Mouse (Mus musculus): ENCODE measurements around the gene Pla2g2c. TPM values are rescaled to one million over a fixed set of nuclear protein-coding genes. Genes with fewer than 3 reads are reported as not detected.

The Pla2g2c gene
- polyA plus RNA-seq, 2 experiments, result 0.26 to 0.28 TPM

GRCm38 (mm10) chr4:138775435-138775834 lies 50.8 kb downstream of the Pla2g2c start, which contains the start of gene Pla2g2d:
TSS of gene Pla2g2d (plus strand) at chr4:138775735.
- Histone ChIP-seq H3K9me3 (ENCODE audit: control insufficient read depth, low read length) (no peaks in the 10 kb centered on the region), H3K27me3 (ENCODE audit: control insufficient read depth, insufficient read depth, low read length) (no peaks in the 10 kb centered on the region), H3K27ac (replicated peaks; ENCODE audit: low read depth, low read length) (no peak within 1 kb of the TSS), H3K4me1 (ENCODE audit: control insufficient read depth, insufficient read depth, low read length) (no peaks in the 10 kb centered on the region), H3K4me3 (replicated peaks; ENCODE audit: low read length) (no peak within 1 kb of the TSS), H3K36me3 (ENCODE audit: control insufficient read depth, insufficient read depth, low read length) (no peaks in the 10 kb centered on the region), H3K4me2 (replicated peaks; ENCODE audit: low read depth, low read length, severe bottlenecking) (no peak within 1 kb of the TSS), H3K9ac (ENCODE audit: low read depth, low read length, severe bottlenecking) (no peak within 1 kb of the TSS)
- WGBS, result 85% methylated on average over 6 of the region's 6 CpGs
- TF ChIP-seq POLR2A (IDR thresholded peaks at IDR 0.05; ENCODE audit: borderline replicate concordance, extremely low read depth, insufficient read depth, insufficient read length), result no peak
- no peak for DNase-seq (ENCODE audit: low spot score)
- ATAC-seq (ENCODE audit: low FRiP score, low read depth), result no peak

DNA sequence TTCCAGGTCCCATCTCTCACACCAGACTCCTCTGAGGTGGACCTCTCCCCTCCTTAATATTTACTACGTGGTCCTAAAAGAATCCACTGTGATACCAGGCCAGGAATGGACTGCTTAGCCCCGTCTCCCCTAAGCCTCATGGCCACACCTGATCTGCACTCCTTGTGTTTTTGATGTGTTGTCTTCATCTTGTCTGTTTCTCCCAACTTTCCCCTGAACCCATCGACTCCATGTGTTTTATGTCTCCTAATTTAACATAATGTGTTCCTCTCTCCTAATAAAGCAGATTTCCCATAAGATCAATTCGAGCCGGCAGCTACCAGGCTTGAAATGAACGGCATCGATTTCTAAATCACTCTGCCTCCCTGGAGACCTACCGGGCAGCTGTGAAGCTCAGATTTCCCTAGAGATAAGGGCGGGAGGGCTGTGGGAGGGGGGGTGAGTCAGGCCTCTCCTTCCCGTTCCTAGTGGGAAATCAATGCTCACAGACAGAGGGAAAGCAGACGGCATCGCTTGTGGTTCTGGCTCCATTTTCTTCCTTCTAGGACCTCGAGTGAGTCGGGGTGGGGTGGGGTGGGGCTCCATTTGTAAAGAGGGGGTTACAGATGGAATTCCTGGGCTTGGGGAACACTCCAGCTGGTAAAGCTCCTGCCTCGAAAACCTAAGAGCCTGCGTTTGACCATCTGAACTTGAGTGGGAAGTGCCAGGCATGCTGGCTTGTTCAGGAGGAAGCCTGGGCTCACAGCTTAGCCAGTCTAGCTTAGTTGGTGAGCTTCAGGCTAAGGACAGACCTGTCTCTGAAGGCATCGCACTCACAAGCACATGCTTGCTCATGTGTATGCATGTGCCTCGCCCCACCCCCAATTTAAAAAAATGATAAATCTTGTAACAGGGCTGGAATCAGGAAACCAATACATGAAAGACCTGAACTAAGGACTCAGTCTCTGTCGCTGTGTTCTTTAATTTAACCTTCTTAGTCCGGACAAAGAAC lies 53.1 kb downstream of the Pla2g2c start:
- no peaks in the 10 kb centered on the region for H3K9me3 ChIP-seq (ENCODE audit: control insufficient read depth, low read length)
- no peaks in the 10 kb centered on the region for H3K27me3 ChIP-seq (ENCODE audit: control insufficient read depth, insufficient read depth, low read length)
- H3K27ac ChIP-seq (replicated peaks; ENCODE audit: low read depth, low read length), result no peak overlapping the region
- ATAC-seq (ENCODE audit: low FRiP score, low read depth) (no peak), DNase-seq (ENCODE audit: low spot score) (no peak)
- 30% methylated on average over 20 of the region's 20 CpGs for WGBS
- H3K4me2 ChIP-seq (replicated peaks; ENCODE audit: low read depth, low read length, severe bottlenecking), result no peak overlapping the region
- no peak overlapping the region for H3K4me3 ChIP-seq (replicated peaks; ENCODE audit: low read length)
- H3K9ac ChIP-seq (ENCODE audit: low read depth, low read length, severe bottlenecking), result no peak overlapping the region
- H3K4me1 ChIP-seq (ENCODE audit: control insufficient read depth, insufficient read depth, low read length), result no peaks in the 10 kb centered on the region
- no peak for TF ChIP-seq POLR2A (IDR thresholded peaks at IDR 0.05; ENCODE audit: borderline replicate concordance, extremely low read depth, insufficient read depth, insufficient read length)
- H3K36me3 ChIP-seq (ENCODE audit: control insufficient read depth, insufficient read depth, low read length), result no peaks in the 10 kb centered on the region

DNA sequence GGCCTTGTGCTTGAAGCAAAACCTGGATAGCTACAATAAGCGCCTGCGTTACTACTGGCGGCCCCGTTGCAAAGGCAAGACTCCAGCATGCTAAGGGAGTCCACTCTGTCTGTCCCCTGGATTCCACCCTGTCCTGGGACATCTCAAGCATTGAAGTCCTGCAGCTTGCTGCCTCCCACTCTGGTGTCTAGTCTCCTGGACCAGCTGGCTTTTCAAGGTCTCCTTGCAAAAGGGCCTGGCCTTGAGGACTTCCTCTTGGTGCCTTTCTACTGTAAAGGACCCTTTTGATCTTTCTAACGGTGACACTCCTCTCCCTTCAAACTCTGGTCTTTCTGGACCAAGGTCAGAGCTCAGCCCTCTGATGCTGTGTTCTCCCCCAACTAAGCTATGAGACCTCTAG lies 55.7 kb downstream of the Pla2g2c start:
- TF ChIP-seq POLR2A (IDR thresholded peaks at IDR 0.05; ENCODE audit: borderline replicate concordance, extremely low read depth, insufficient read depth, insufficient read length), result no peak
- Histone ChIP-seq H3K4me3 (replicated peaks; ENCODE audit: low read length) (no peak overlapping the region), H3K36me3 (ENCODE audit: control insufficient read depth, insufficient read depth, low read length) (no peaks in the 10 kb centered on the region), H3K9ac (ENCODE audit: low read depth, low read length, severe bottlenecking) (no peak overlapping the region), H3K4me1 (ENCODE audit: control insufficient read depth, insufficient read depth, low read length) (no peaks in the 10 kb centered on the region), H3K4me2 (replicated peaks; ENCODE audit: low read depth, low read length, severe bottlenecking) (no peak overlapping the region), H3K9me3 (ENCODE audit: control insufficient read depth, low read length) (no peaks in the 10 kb centered on the region), H3K27me3 (ENCODE audit: control insufficient read depth, insufficient read depth, low read length) (no peaks in the 10 kb centered on the region), H3K27ac (replicated peaks; ENCODE audit: low read depth, low read length) (no peak overlapping the region)
- WGBS, result 86% methylated on average over 5 of the region's 5 CpGs
- DNase-seq (ENCODE audit: low spot score), result no peak
- no peak for ATAC-seq (ENCODE audit: low FRiP score, low read depth)

GRCm38 (mm10) chr4:138782098-138782497 lies 57.5 kb downstream of the Pla2g2c start:
- TF ChIP-seq POLR2A (IDR thresholded peaks at IDR 0.05; ENCODE audit: borderline replicate concordance, extremely low read depth, insufficient read depth, insufficient read length), result no peak
- H3K9ac ChIP-seq (ENCODE audit: low read depth, low read length, severe bottlenecking), result no peak overlapping the region
- no peak overlapping the region for H3K4me2 ChIP-seq (replicated peaks; ENCODE audit: low read depth, low read length, severe bottlenecking)
- no peak overlapping the region for H3K27ac ChIP-seq (replicated peaks; ENCODE audit: low read depth, low read length)
- no peaks in the 10 kb centered on the region for H3K27me3 ChIP-seq (ENCODE audit: control insufficient read depth, insufficient read depth, low read length)
- no peaks in the 10 kb centered on the region for H3K4me1 ChIP-seq (ENCODE audit: control insufficient read depth, insufficient read depth, low read length)
- H3K36me3 ChIP-seq (ENCODE audit: control insufficient read depth, insufficient read depth, low read length), result no peaks in the 10 kb centered on the region
- no peaks in the 10 kb centered on the region for H3K9me3 ChIP-seq (ENCODE audit: control insufficient read depth, low read length)
- 79% methylated on average over 6 of the region's 6 CpGs for WGBS
- no peak for DNase-seq (ENCODE audit: low spot score)
- ATAC-seq (ENCODE audit: low FRiP score, low read depth), result no peak
- no peak overlapping the region for H3K4me3 ChIP-seq (replicated peaks; ENCODE audit: low read length)

GRCm38 (mm10) chr4:138785721-138786120 lies 61.1 kb downstream of the Pla2g2c start:
- Histone ChIP-seq H3K27me3 (ENCODE audit: control insufficient read depth, insufficient read depth, low read length) (no peaks in the 10 kb centered on the region), H3K36me3 (ENCODE audit: control insufficient read depth, insufficient read depth, low read length) (no peaks in the 10 kb centered on the region), H3K9ac (ENCODE audit: low read depth, low read length, severe bottlenecking) (no peak overlapping the region), H3K4me1 (ENCODE audit: control insufficient read depth, insufficient read depth, low read length) (no peaks in the 10 kb centered on the region), H3K27ac (replicated peaks; ENCODE audit: low read depth, low read length) (no peak overlapping the region), H3K4me3 (replicated peaks; ENCODE audit: low read length) (no peak overlapping the region), H3K4me2 (replicated peaks; ENCODE audit: low read depth, low read length, severe bottlenecking) (no peak overlapping the region), H3K9me3 (ENCODE audit: control insufficient read depth, low read length) (no peaks in the 10 kb centered on the region)
- no peak for ATAC-seq (ENCODE audit: low FRiP score, low read depth)
- DNase-seq (ENCODE audit: low spot score), result no peak
- no peak for TF ChIP-seq POLR2A (IDR thresholded peaks at IDR 0.05; ENCODE audit: borderline replicate concordance, extremely low read depth, insufficient read depth, insufficient read length)
- 55% methylated on average over 4 of the region's 4 CpGs for WGBS

All from limb, embryonic 14.5 days (tissue).